Mouse (Mus musculus) urinary bladder, postnatal 0 days (tissue): ENCODE measurements around the gene Alg9. TPM values are rescaled to one million over a fixed set of nuclear protein-coding genes. Genes with fewer than 3 reads are reported as not detected.

Source experiments
- polyA plus RNA-seq: library from polyadenylated mRNA; unstranded; fragments of >200 nt; fragmentation: Nextera tagmentation; extraction: Ambion mirVana; gene quantifications from 2 replicates; pipeline ENCODE4 v1.2.1, GENCODE M21; 2015

Gene Alg9
- polyA plus RNA-seq = 19.1 and 20.0 TPM in 2 replicates

GRCm38 (mm10) chr9:50774991-50775612 lies at the start of gene Alg9, which contains the start of gene 1110032A03Rik:
Gene Alg9 (plus strand): TSS chr9:50775019.
Gene 1110032A03Rik (minus strand): TSS chr9:50775520.

GRCm38 (mm10) chr9:50738914-50739870 lies 35.6 kb upstream of the Alg9 start, which contains the start of gene Dixdc1:
Gene Dixdc1 (minus strand): TSS chr9:50739517.

GRCm38 (mm10) chr9:50746214-50746677 lies 28.6 kb upstream of the Alg9 start, which contains the start of gene 2310030G06Rik:
Gene 2310030G06Rik (minus strand): TSS chr9:50746536.

GRCm38 (mm10) chr9:50751323-50751722 lies 23.5 kb upstream of the Alg9 start, which contains the start of gene Cryab:
Gene Cryab (plus strand): TSS chr9:50751325.

GRCm38 (mm10) chr9:50752054-50752602 lies 22.7 kb upstream of the Alg9 start, which contains the start of gene Hspb2:
Gene Hspb2 (minus strand): TSS chr9:50752354.

GRCm38 (mm10) chr9:50768107-50769002 lies 6.5 kb upstream of the Alg9 start, which contains the start of gene Fdxacb1:
Gene Fdxacb1 (plus strand): TSS chr9:50768236.

GRCm38 (mm10) chr9:50845081-50845480 lies 70.3 kb downstream of the Alg9 start, which contains the start of gene Ppp2r1b:
Gene Ppp2r1b (plus strand): TSS chr9:50845301.

Other genes starting within 250 kb of the Alg9 start
- gene Pts, start 246.3 kb upstream of the Alg9 start, polyA plus RNA-seq = 64.4 and 72.6 TPM in 2 replicates
- 7.4 and 9.4 TPM in 2 replicates for gene Il18, start 220.2 kb upstream of the Alg9 start, polyA plus RNA-seq
- 0.15 and 0.30 TPM in 2 replicates for gene Bco2, start 219.8 kb upstream of the Alg9 start, polyA plus RNA-seq
- not detected in 2 replicates for gene Tex12, start 213.7 kb upstream of the Alg9 start, polyA plus RNA-seq
- 283 and 294 TPM in 2 replicates for gene Sdhd, start 171.2 kb upstream of the Alg9 start, polyA plus RNA-seq
- 213 and 221 TPM in 2 replicates for gene Timm8b, start 171.1 kb upstream of the Alg9 start, polyA plus RNA-seq
- gene Pih1d2, start 157.7 kb upstream of the Alg9 start, polyA plus RNA-seq = 1.5 and 1.8 TPM in 2 replicates
- 12.5 and 14.8 TPM in 2 replicates for gene Nkapd1, start 157.6 kb upstream of the Alg9 start, polyA plus RNA-seq
- 36.8 and 50.7 TPM in 2 replicates for gene Dlat, start 115.2 kb upstream of the Alg9 start, polyA plus RNA-seq
- gene Dixdc1, start 35.5 kb upstream of the Alg9 start, polyA plus RNA-seq = 4.4 and 5.5 TPM in 2 replicates
- gene 2310030G06Rik, start 28.5 kb upstream of the Alg9 start, polyA plus RNA-seq = 8.0 and 8.8 TPM in 2 replicates
- 377 and 452 TPM in 2 replicates for gene Cryab, start 23.7 kb upstream of the Alg9 start, polyA plus RNA-seq
- gene Hspb2, start 22.7 kb upstream of the Alg9 start, polyA plus RNA-seq = 50.8 and 52.8 TPM in 2 replicates
- gene Fdxacb1, start 6.8 kb upstream of the Alg9 start, polyA plus RNA-seq = 7.0 and 7.4 TPM in 2 replicates
- 31.9 and 33.0 TPM in 2 replicates for gene 1110032A03Rik, start 501 bp downstream of the Alg9 start, polyA plus RNA-seq
- gene Ppp2r1b, start 70.3 kb downstream of the Alg9 start, polyA plus RNA-seq = 21.8 and 23.2 TPM in 2 replicates
- 10.8 and 12.7 TPM in 2 replicates for gene Sik2, start 234.1 kb downstream of the Alg9 start, polyA plus RNA-seq